Mouse (Mus musculus) MEL (cell line): Measurements from ENCODE around the gene Itprip. TPM values are rescaled to one million over a fixed set of nuclear protein-coding genes. Genes with fewer than 3 reads are reported as not detected.
"Not testable (repeated sequence)": the region's sequence is repeated elsewhere in the genome, so short reads cannot be mapped to it uniquely, and the experiment has no call there.

Source experiments
- DNase-seq: peaks from one replicate; pipeline ENCODE4 v3.0.0; 2011; ENCODE audit warnings: low read depth, low spot score
- H3K27ac ChIP-seq: 2 replicates; pipeline ENCODE4 v1.5.1; 2012; ENCODE audit warnings: low read depth, mild to moderate bottlenecking, control low read depth, low read length, moderate library complexity; ENCODE audit not compliant: control insufficient read depth
- H3K27me3 ChIP-seq, 2 experiments: fragments of 150-350 bp in 1 of 2; sonication (generic) in 1 of 2; 2 replicates each; pipeline ENCODE4 v1.6.1; 2012; ENCODE audit warnings: low read length in 2 of 2, mild to moderate bottlenecking in 2 of 2, improper control_type of control experiment in 1 of 2, moderate library complexity in 1 of 2; ENCODE audit not compliant: insufficient read depth in 2 of 2, control insufficient read depth in 1 of 2
- H3K36me3 ChIP-seq, 2 experiments: 2 replicates each; pipeline ENCODE4 v1.6.1; 2012 to 2014; ENCODE audit warnings: low read length in 2 of 2, improper control_type of control experiment in 1 of 2, inconsistent platforms in 1 of 2, mild to moderate bottlenecking in 1 of 2; ENCODE audit not compliant: insufficient read depth in 2 of 2, control insufficient read depth in 1 of 2
- H3K4me1 ChIP-seq, 2 experiments: fragments of 150-350 bp in 1 of 2; sonication (generic) in 1 of 2; 2 replicates each; pipeline ENCODE4 v1.6.1; 2012; ENCODE audit warnings: low read length in 2 of 2, improper control_type of control experiment in 1 of 2, mild to moderate bottlenecking in 1 of 2; ENCODE audit not compliant: insufficient read depth in 2 of 2, control insufficient read depth in 1 of 2
- H3K4me3 ChIP-seq, 2 experiments: fragments of 150-350 bp in 1 of 2; sonication (generic) in 1 of 2; 2 replicates each; pipeline ENCODE4 v1.5.1; 2012; ENCODE audit warnings: low read depth in 2 of 2, low read length in 2 of 2, mild to moderate bottlenecking in 2 of 2, moderate library complexity in 2 of 2, control low read depth in 1 of 2, improper control_type of control experiment in 1 of 2; ENCODE audit not compliant: control insufficient read depth in 1 of 2, insufficient read depth in 1 of 2
- H3K79me2 ChIP-seq: 2 replicates; pipeline ENCODE4 v1.6.1; 2012; ENCODE audit warnings: mild to moderate bottlenecking, low read length, moderate library complexity; ENCODE audit not compliant: control insufficient read depth, poor library complexity, insufficient read depth
- H3K9ac ChIP-seq: 2 replicates; pipeline ENCODE4 v1.6.1; 2012; ENCODE audit warnings: low read depth, mild to moderate bottlenecking, control low read depth, low read length, moderate library complexity; ENCODE audit not compliant: control insufficient read depth, poor library complexity, severe bottlenecking
- H3K9me3 ChIP-seq: fragments of 150-350 bp; sonication (generic); replicated peaks from 2 replicates; pipeline ENCODE4 v1.6.1; 2012; ENCODE audit warnings: mild to moderate bottlenecking, low read length, improper control_type of control experiment, moderate library complexity; ENCODE audit not compliant: insufficient read depth
- CHD1 ChIP-seq: IDR thresholded peaks from 2 replicates; pipeline ENCODE4 v1.6.1; 2012; ENCODE audit warnings: low read depth, mild to moderate bottlenecking, inconsistent platforms, low read length, improper control_type of control experiment
- CHD2 ChIP-seq: IDR thresholded peaks from 2 replicates; pipeline ENCODE4 v1.6.1; 2011; ENCODE audit warnings: low read length, improper control_type of control experiment
- E2F4 ChIP-seq: IDR thresholded peaks from 2 replicates; pipeline ENCODE4 v1.6.1; 2011; ENCODE audit warnings: low read depth, low read length, improper control_type of control experiment, borderline replicate concordance
- HCFC1 ChIP-seq: IDR thresholded peaks from 2 replicates; pipeline ENCODE4 v1.6.1; 2012; ENCODE audit warnings: low read depth, mild to moderate bottlenecking, inconsistent platforms, low read length, improper control_type of control experiment, moderate library complexity
- JUND ChIP-seq: IDR thresholded peaks from 2 replicates; pipeline ENCODE4 v1.6.1; 2011; ENCODE audit warnings: low read depth, mild to moderate bottlenecking, improper control_type of control experiment, low read length
- KAT2A ChIP-seq: conservative IDR thresholded peaks from 2 replicates; pipeline ENCODE4 v1.6.1; 2012; ENCODE audit warnings: low read depth, low read length, improper control_type of control experiment, inconsistent platforms
- MAZ ChIP-seq: IDR thresholded peaks from 2 replicates; pipeline ENCODE4 v1.6.1; 2012; ENCODE audit warnings: low read depth, mild to moderate bottlenecking, inconsistent platforms, low read length, improper control_type of control experiment
- MEF2A ChIP-seq: IDR thresholded peaks from 2 replicates; pipeline ENCODE4 v1.6.1; 2014; ENCODE audit warnings: low read depth, mild to moderate bottlenecking, inconsistent platforms, low read length, improper control_type of control experiment; ENCODE audit not compliant: poor library complexity, insufficient replicate concordance, severe bottlenecking; ENCODE audit errors: extremely low read depth
- MYC ChIP-seq: IDR thresholded peaks from 2 replicates; pipeline ENCODE4 v1.6.1; 2011; ENCODE audit warnings: low read depth, mild to moderate bottlenecking, low read length, improper control_type of control experiment, moderate library complexity
- NELFE ChIP-seq: IDR thresholded peaks from 2 replicates; pipeline ENCODE4 v1.6.1; 2011; ENCODE audit warnings: low read depth, low read length, improper control_type of control experiment
- NRF1 ChIP-seq: IDR thresholded peaks from 2 replicates; pipeline ENCODE4 v1.6.1; 2014; ENCODE audit warnings: low read depth, mild to moderate bottlenecking, inconsistent platforms, low read length, improper control_type of control experiment, moderate library complexity; ENCODE audit not compliant: poor library complexity, insufficient read depth, severe bottlenecking
- POLR2AphosphoS5 ChIP-seq: IDR thresholded peaks from 2 replicates; pipeline ENCODE4 v1.6.1; 2012; ENCODE audit warnings: low read depth, borderline replicate concordance, mild to moderate bottlenecking, inconsistent platforms, low read length, moderate library complexity, mixed read lengths
- RAD21 ChIP-seq: IDR thresholded peaks from 2 replicates; pipeline ENCODE4 v1.6.1; 2011; ENCODE audit warnings: mild to moderate bottlenecking, low read depth, low read length, improper control_type of control experiment
- RCOR1 ChIP-seq: IDR thresholded peaks from 2 replicates; pipeline ENCODE4 v1.6.1; 2012; ENCODE audit warnings: low read depth, mild to moderate bottlenecking, inconsistent platforms, low read length, improper control_type of control experiment
- SIN3A ChIP-seq: IDR thresholded peaks from 2 replicates; pipeline ENCODE4 v1.6.1; 2012; ENCODE audit warnings: low read length, improper control_type of control experiment, inconsistent platforms
- TCF12 ChIP-seq: IDR thresholded peaks from 2 replicates; pipeline ENCODE4 v1.6.1; 2014; ENCODE audit warnings: low read depth, mild to moderate bottlenecking, inconsistent platforms, low read length, improper control_type of control experiment, moderate library complexity
- UBTF ChIP-seq: IDR thresholded peaks from 2 replicates; pipeline ENCODE4 v1.6.1; 2012; ENCODE audit warnings: low read depth, mild to moderate bottlenecking, inconsistent platforms, low read length, improper control_type of control experiment, moderate library complexity, borderline replicate concordance; ENCODE audit not compliant: insufficient read depth
- USF2 ChIP-seq, 2 experiments: IDR thresholded peaks; 2 replicates each; pipeline ENCODE4 v1.6.1; 2011 to 2012; ENCODE audit warnings: improper control_type of control experiment in 2 of 2, low read length in 2 of 2, borderline replicate concordance in 1 of 2, inconsistent platforms in 1 of 2, low read depth in 1 of 2, mild to moderate bottlenecking in 1 of 2; ENCODE audit not compliant: insufficient read depth in 1 of 2
- ZNF384 ChIP-seq: IDR thresholded peaks from 2 replicates; pipeline ENCODE4 v1.6.1; 2012; ENCODE audit warnings: low read depth, mild to moderate bottlenecking, inconsistent platforms, low read length, improper control_type of control experiment
- polyA plus RNA-seq, 2 experiments: library from polyadenylated mRNA; stranded (reverse) in 1 of 2; unstranded in 1 of 2; fragments of >175 nt in 1 of 2; fragments of >200 nt in 1 of 2; gene quantifications; 2 replicates each; pipeline versions ENCODE4 v1.2.1 to v1.2.4; 2012; ENCODE audit warnings: low replicate concordance in 2 of 2, low read depth in 1 of 2; ENCODE audit not compliant: insufficient read length in 2 of 2, insufficient read depth in 1 of 2, missing spikeins in 1 of 2
- total RNA-seq: library from RNA; depleted of rRNA; stranded (reverse); fragments of 300-350 nt; gene quantifications from 2 replicates; pipeline ENCODE4 v1.2.3, GENCODE M21; 2012

The Itprip gene
- total and polyA plus RNA-seq, 3 experiments: 26.3 to 26.9 TPM; not detected in 1

- 0 out of 2 replicates have a peak, but pooled peaks have one; percentile 31 for TF ChIP-seq RCOR1
- TF ChIP-seq KAT2A: no peak
- TF ChIP-seq SIN3A: peak; percentile 95
- TF ChIP-seq MYC: peak; percentile 83; the same call in 1 of the 2 replicates
- TF ChIP-seq HCFC1: peak; percentile 66
- TF ChIP-seq, all 39 proteins: peak for 16
These were observed 64.0 kb downstream of the Itprip start, which contains the start of gene Gsto1 (continued) for GRCm38 (mm10) chr19:47854796-47855783.

DNA sequence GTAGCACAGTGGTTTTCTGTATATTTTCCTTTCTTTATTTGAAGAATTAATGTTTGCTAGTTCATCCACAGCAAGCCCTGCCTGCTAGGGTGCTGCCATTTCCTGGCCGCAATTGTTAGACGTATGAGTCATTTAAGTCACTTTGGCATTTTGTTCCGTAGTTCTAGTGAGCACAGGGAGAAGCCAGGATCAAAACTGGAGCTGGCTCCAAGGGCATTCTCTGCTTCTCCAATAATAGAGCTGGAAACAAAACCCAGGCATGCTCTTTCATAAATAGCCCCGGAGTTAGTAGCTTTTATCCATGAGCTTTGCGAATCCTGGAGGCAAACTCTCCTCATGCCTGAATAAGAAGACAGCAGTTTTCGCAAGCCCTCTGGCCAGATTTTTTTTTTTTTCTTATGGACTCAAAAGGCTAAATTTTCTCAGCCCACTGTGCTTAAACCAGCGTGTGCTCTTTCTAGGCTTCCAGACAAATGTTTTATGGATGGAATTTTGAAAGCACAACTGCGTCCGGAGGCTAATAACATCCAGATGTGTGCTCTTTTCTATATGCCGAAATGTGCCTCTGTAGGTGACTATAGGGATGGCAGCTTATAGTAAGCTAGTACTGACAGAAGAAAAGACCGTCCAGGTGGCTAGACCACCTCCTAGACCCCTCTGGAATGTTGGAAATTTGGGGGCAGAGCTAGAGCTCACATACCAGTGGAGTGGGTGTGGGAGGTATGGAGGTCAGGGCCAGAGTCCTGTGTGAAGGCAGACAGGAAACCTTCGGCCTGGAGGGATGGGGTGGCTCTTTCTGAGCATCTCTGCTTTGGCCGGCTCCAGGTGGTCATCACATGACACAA lies 64.9 kb downstream of the Itprip start:
- peaks cover 5 to 10% of the 10 kb centered on the region in 2 experiments for H3K4me1 ChIP-seq
- no peak for TF ChIP-seq CHD1
- no peak for TF ChIP-seq NRF1
- TF ChIP-seq CHD2: no peak
- TF ChIP-seq UBTF: no peak
- no peak for TF ChIP-seq USF2 (IDR thresholded peaks at IDR 0.05; ENCODE audit: borderline replicate concordance in 1 of 2, insufficient read depth in 1 of 2, low read depth in 1 of 2, low read length in 2 of 2)
- no peak for TF ChIP-seq HCFC1
- no peak; the same call in 1 of the 2 replicates for TF ChIP-seq MAZ
- TF ChIP-seq RAD21: no peak
- no peak overlapping the region for H3K27ac ChIP-seq
- no peaks in the 10 kb centered on the region for H3K27me3 ChIP-seq
- peaks cover 10% of the 10 kb centered on the region for H3K79me2 ChIP-seq
- H3K4me3 ChIP-seq: peak overlapping the region; percentile 82 to 86
- no peaks in the 10 kb centered on the region for H3K9me3 ChIP-seq
- peak overlapping the region; percentile 46 for H3K9ac ChIP-seq
- DNase-seq: no peak
- peaks cover 1 to 5% of the 10 kb centered on the region in 2 experiments for H3K36me3 ChIP-seq

GRCm38 (mm10) chr19:47853053-47853452 lies 66.0 kb downstream of the Itprip start:
- Histone ChIP-seq H3K4me3 (no peak overlapping the region), H3K79me2 (peaks cover 10% of the 10 kb centered on the region), H3K9ac (no peak overlapping the region), H3K9me3 (no peaks in the 10 kb centered on the region), H3K36me3 (peaks cover 0 to 5% of the 10 kb centered on the region in 2 experiments; a peak in 2 of 4 replicates), H3K27ac (no peak overlapping the region), H3K4me1 (peaks cover 5 to 10% of the 10 kb centered on the region in 2 experiments), H3K27me3 (no peaks in the 10 kb centered on the region)
- no peak for DNase-seq
- TF ChIP-seq JUND: no peak
- TF ChIP-seq NELFE: no peak
- no peak for TF ChIP-seq TCF12
- TF ChIP-seq SIN3A: no peak
- no peak for TF ChIP-seq MEF2A
- TF ChIP-seq UBTF: no peak
- TF ChIP-seq POLR2AphosphoS5: no peak
- TF ChIP-seq ZNF384: no peak
- TF ChIP-seq E2F4: no peak

GRCm38 (mm10) chr19:47852131-47852530 lies 67.0 kb downstream of the Itprip start:
- not testable (repeated sequence) for H3K79me2 ChIP-seq, H3K9ac ChIP-seq
- H3K4me1 ChIP-seq: peaks cover 5 to 10% of the 10 kb centered on the region in 2 experiments

More at GRCm38 (mm10) chr19:47852131-47852530, 67.0 kb downstream of the Itprip start:
- H3K4me3 ChIP-seq, H3K36me3 ChIP-seq, H3K27me3 ChIP-seq, H3K27ac ChIP-seq, DNase-seq, H3K9me3 ChIP-seq: not testable (repeated sequence)
